Mouse (Mus musculus) cerebellum, adult 9-10 months (tissue): ENCODE measurements at regions not wholly inside any gene's neighbourhood (a gene's known extent, or its start where the extent isn't known, plus 50 kb on each side); places are given as distances from the start of the nearest gene placed in this dataset.

ENCODE experiments used
- DNase-seq: peaks from one replicate; pipeline ENCODE4 v3.0.0; 2022

DNA sequence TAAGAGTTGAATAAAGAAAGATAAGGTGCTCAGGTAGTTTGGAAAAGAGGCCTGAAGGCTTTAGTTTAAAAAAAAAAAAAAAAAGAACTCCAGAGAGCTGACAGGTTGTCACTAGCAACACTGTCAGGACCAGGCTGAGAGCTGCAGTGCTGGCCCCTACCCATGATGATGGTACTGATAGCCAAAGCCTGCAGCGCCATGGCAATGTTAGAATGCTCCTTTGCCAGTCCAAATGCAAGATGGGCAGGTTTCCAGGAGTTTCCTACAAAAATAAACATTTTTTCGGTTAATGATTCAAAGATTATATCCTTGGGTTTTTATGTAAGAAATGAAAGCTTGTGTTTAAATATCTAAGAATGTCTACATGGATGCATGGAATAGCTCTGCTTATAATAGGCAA lies 441.9 kb downstream of the Triml1 start:
- peak; percentile 9 for DNase-seq

DNA sequence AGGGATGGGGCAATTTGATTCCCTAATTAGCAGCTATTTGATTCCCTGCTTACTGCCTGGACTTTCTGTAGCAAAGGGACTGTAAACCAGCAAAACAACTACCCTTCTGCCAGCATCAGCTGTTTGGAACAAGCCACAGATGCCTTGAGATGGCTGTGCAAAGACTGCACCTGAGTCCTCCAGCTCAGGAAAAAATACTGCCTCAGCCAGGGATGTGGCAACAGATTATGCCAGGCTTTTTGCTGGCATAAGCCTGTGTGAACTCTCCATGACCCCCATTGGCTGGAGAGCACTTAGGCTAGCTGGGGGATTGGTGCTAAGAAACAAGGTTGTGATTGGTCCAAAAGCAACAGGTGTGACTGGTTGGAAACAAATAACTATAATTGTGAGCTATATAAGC lies 442.9 kb downstream of the Triml1 start:
- DNase-seq = no peak
